Mouse (Mus musculus) C2C12 (cell line): ENCODE results near the gene Spry1.

Experiments used
- CTCF ChIP-seq: IDR thresholded peaks from one replicate; pipeline ENCODE4 v1.5.1; 2011; ENCODE audit not compliant: control insufficient read depth, insufficient read depth, insufficient read length
- FOSL1 ChIP-seq: IDR thresholded peaks from one replicate; pipeline ENCODE4 v1.8.0; 2011; ENCODE audit warnings: mild to moderate bottlenecking, low read length; ENCODE audit not compliant: poor library complexity, insufficient read depth, severe bottlenecking
- MAX ChIP-seq: IDR thresholded peaks from one replicate; pipeline ENCODE4 v1.6.1; 2011; ENCODE audit warnings: mild to moderate bottlenecking, control low read depth
- MYOD1 ChIP-seq: IDR thresholded peaks from one replicate; pipeline ENCODE4 v1.6.1; 2011; ENCODE audit warnings: low read depth; ENCODE audit not compliant: control insufficient read depth, insufficient read length
- USF1 ChIP-seq: IDR thresholded peaks from one replicate; pipeline ENCODE4 v1.6.1; 2011; ENCODE audit warnings: low read depth, mild to moderate bottlenecking, control low read depth, moderate library complexity

GRCm38 (mm10) chr3:37686751-37687150 lies 47.0 kb downstream of the Spry1 start:
- no peak for TF ChIP-seq CTCF
- no peak for TF ChIP-seq MAX
- TF ChIP-seq USF1: no peak
- no peak for TF ChIP-seq MYOD1
- TF ChIP-seq FOSL1: no peak
